Mouse (Mus musculus) lung, adult 2 months (tissue): ENCODE data around the gene Gm29797.

Experiments used
- CTCF ChIP-seq: fragments of 200-500 bp; IDR thresholded peaks from 2 replicates; pipeline ENCODE4 v1.5.1; 2011; ENCODE audit warnings: mild to moderate bottlenecking, low read length, control low read depth; ENCODE audit not compliant: insufficient read depth
- POLR2A ChIP-seq: fragments of 200-500 bp; IDR thresholded peaks from 2 replicates; pipeline ENCODE4 v1.6.1; 2011; ENCODE audit warnings: low read depth, mild to moderate bottlenecking, control low read depth, low read length, borderline replicate concordance; ENCODE audit errors: extremely low read depth

- TF ChIP-seq POLR2A (no peak), CTCF (peak; percentile 57)
Measured at GRCm38 (mm10) chr2:181658930-181659555, 2.2 kb downstream of the Gm29797 start.
